In the genomic region with DNA sequence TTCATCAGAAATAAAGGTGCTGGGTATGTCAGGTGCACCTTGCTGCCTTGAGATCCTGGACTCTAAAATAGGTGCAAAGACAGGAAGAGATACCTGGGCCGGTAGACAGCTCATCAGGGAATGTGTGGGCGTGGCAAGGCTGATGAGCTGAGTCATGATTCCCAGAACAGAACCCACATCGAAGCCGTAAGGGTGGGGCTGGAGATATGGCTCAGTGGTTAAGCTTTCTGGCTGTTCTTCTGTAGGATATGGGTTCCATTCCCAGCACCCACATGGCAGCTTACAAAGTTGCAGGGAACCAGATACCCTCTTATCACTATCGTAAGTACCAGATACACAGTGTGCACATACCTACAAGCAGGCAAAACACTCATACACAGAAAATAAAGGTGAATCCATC, we compare ENCODE assay signal across 22 mouse cellular contexts.
DNase-seq lines count a peak whose midpoint lies in the region; ATAC-seq and TF ChIP-seq lines count a peak whose summit lies in the region.
"Had no signal": no experiment of that assay in that cellular context is flagged by ENCODE, and none has a peak within 500 bp of the region (broad histone marks: within the 10 kb centered on the region; RNA-seq: fewer than 3 reads in every experiment).

No protein-coding gene starts in this region.

- peaks cover 4% of the 10 kb centered on the region; the same call in 1 of the 2 replicates for H3K9me3 ChIP-seq in heart, embryonic 14.5 days (ENCODE audit: control insufficient read depth, low read length)
- no peaks in the 10 kb centered on the region for H3K9me3 ChIP-seq in lung, embryonic 14.5 days (ENCODE audit: low read depth, low read length)
- H3K9me3 ChIP-seq: G1E; limb, embryonic 12.5 days; liver, embryonic 15.5 days; midbrain, embryonic 13.5 days; neural tube, embryonic 13.5 days had no signal

- TF ChIP-seq CTCF in lung, embryonic 14.5 days (IDR thresholded peaks at IDR 0.05; ENCODE audit: low read depth): no peak

- DNase-seq in heart, adult 11 months: peak; percentile 7
- DNase-seq in heart, postnatal 4 days: no peak
- DNase-seq in heart, adult 8-10 months (ENCODE audit: low spot score): no peak
- no peak for DNase-seq in lung, embryonic 14.5 days
- no peak for DNase-seq in lung, postnatal 36 days
- DNase-seq in kidney, adult 18-20 months: no peak
- DNase-seq: adrenal gland, adult 8-10 months; cerebellum, adult 9-10 months; cerebellum, postnatal 36 days; gastrocnemius, postnatal 25 days; thymus, adult 18-20 months; thymus, postnatal 25 days had no signal

- H3K4me3 ChIP-seq in heart, embryonic 14.5 days (ENCODE audit: control insufficient read depth in 1 of 2, insufficient read depth in 1 of 2, low read depth in 1 of 2, low read length in 2 of 2): no peak overlapping the region
- H3K4me3 ChIP-seq in lung, embryonic 14.5 days (ENCODE audit: low read depth, low read length): no peak overlapping the region
- H3K4me3 ChIP-seq: forebrain, embryonic 13.5 days; limb, embryonic 12.5 days; liver, embryonic 15.5 days; megakaryocyte, embryonic 14.5 days; midbrain, embryonic 13.5 days; neural tube, embryonic 13.5 days had no signal

- H3K4me1 ChIP-seq in heart, embryonic 14.5 days (ENCODE audit: control insufficient read depth in 2 of 2, insufficient read depth in 2 of 2, low read length in 2 of 2): peaks cover 7 to 14% of the 10 kb centered on the region in 2 experiments
- no peaks in the 10 kb centered on the region for H3K4me1 ChIP-seq in lung, embryonic 14.5 days (ENCODE audit: insufficient read depth)
- H3K4me1 ChIP-seq: forebrain, embryonic 13.5 days; limb, embryonic 12.5 days; liver, embryonic 15.5 days; megakaryocyte, embryonic 14.5 days; midbrain, embryonic 13.5 days; neural tube, embryonic 13.5 days had no signal

- ATAC-seq in heart, embryonic 14.5 days (ENCODE audit: insufficient number of reproducible peaks, insufficient read depth, low FRiP score, low read depth): no peak
- ATAC-seq in lung, embryonic 14.5 days (ENCODE audit: insufficient read depth): peak; percentile 31; the same call in 1 of the 2 replicates
- ATAC-seq: forebrain, embryonic 13.5 days; intestine, postnatal 0 days; midbrain, embryonic 13.5 days had no signal

- WGBS in heart, embryonic 14.5 days: 62% methylated on average over 5 of the region's 5 CpGs
- WGBS in lung, embryonic 14.5 days: 75% methylated on average over 5 of the region's 5 CpGs

- no peaks in the 10 kb centered on the region for H3K27me3 ChIP-seq in heart, embryonic 14.5 days (ENCODE audit: control insufficient read depth, insufficient read depth, low read length)
- H3K27me3 ChIP-seq in lung, embryonic 14.5 days (ENCODE audit: insufficient read depth, low read length): no peaks in the 10 kb centered on the region
- H3K27me3 ChIP-seq: forebrain, embryonic 13.5 days; limb, embryonic 12.5 days; liver, embryonic 15.5 days; megakaryocyte, embryonic 14.5 days; midbrain, embryonic 13.5 days; neural tube, embryonic 13.5 days had no signal

- H3K9ac ChIP-seq in heart, embryonic 14.5 days (ENCODE audit: low read length): no peak overlapping the region
- H3K9ac ChIP-seq in lung, embryonic 14.5 days: no peak overlapping the region
- H3K9ac ChIP-seq: forebrain, embryonic 13.5 days; hindbrain, embryonic 14.5 days; limb, embryonic 12.5 days; liver, embryonic 15.5 days; midbrain, embryonic 13.5 days; neural tube, embryonic 13.5 days had no signal

- H3K36me3 ChIP-seq in heart, embryonic 14.5 days (ENCODE audit: control insufficient read depth, insufficient read depth, low read length): no peaks in the 10 kb centered on the region
- H3K36me3 ChIP-seq in lung, embryonic 14.5 days (ENCODE audit: insufficient read depth): no peaks in the 10 kb centered on the region
- H3K36me3 ChIP-seq: G1E; limb, embryonic 12.5 days; liver, embryonic 15.5 days; midbrain, embryonic 13.5 days; neural tube, embryonic 13.5 days had no signal

- peak overlapping the region; percentile 17 to 86; a peak in 3 of 4 replicates for H3K27ac ChIP-seq in heart, embryonic 14.5 days (replicated peaks in 1 of 2; ENCODE audit: control insufficient read depth in 1 of 2, insufficient read depth in 1 of 2, low read depth in 2 of 2, low read length in 2 of 2)
- H3K27ac ChIP-seq in lung, embryonic 14.5 days (ENCODE audit: low read depth): no peak overlapping the region
- H3K27ac ChIP-seq: forebrain, embryonic 13.5 days; hindbrain, embryonic 14.5 days; limb, embryonic 12.5 days; liver, embryonic 15.5 days; midbrain, embryonic 13.5 days; neural tube, embryonic 13.5 days had no signal

- H3K4me2 ChIP-seq in heart, embryonic 14.5 days (ENCODE audit: low read length): no peak overlapping the region
- no peak overlapping the region for H3K4me2 ChIP-seq in lung, embryonic 14.5 days
- H3K4me2 ChIP-seq: forebrain, embryonic 13.5 days; hindbrain, embryonic 14.5 days; limb, embryonic 12.5 days; liver, embryonic 15.5 days; midbrain, embryonic 13.5 days; neural tube, embryonic 13.5 days had no signal
